Mouse (Mus musculus): Measurements from ENCODE around the gene Fam160b1. TPM values are rescaled to one million over a fixed set of nuclear protein-coding genes. Genes with fewer than 3 reads are reported as not detected.

The Fam160b1 gene
- polyA plus RNA-seq, 1 experiment from 2014 or later, result 14.1 TPM

GRCm38 (mm10) chr19:57355451-57356251 lies 4.8 kb upstream of the Fam160b1 start:
- no peak overlapping the region for H3K9ac ChIP-seq (ENCODE audit: low read length)
- no peaks in the 10 kb centered on the region for H3K9me3 ChIP-seq (ENCODE audit: control insufficient read depth, low read length)
- no peak overlapping the region for H3K4me3 ChIP-seq (ENCODE audit: low read depth, low read length)
- H3K27ac ChIP-seq (ENCODE audit: low read depth, low read length), result no peak overlapping the region
- no peaks in the 10 kb centered on the region for H3K36me3 ChIP-seq (ENCODE audit: control insufficient read depth, insufficient read depth, low read length)
- no peak overlapping the region for H3K4me2 ChIP-seq
- DNase-seq (ENCODE audit: low spot score, missing footprints) (no peak), ATAC-seq (ENCODE audit: low FRiP score) (no peak)
- 87% methylated on average over 16 of the region's 16 CpGs for WGBS
- peaks cover 5% of the 10 kb centered on the region; the same call in 1 of the 2 replicates for H3K4me1 ChIP-seq (ENCODE audit: control insufficient read depth, insufficient read depth, low read length)
- no peaks in the 10 kb centered on the region for H3K27me3 ChIP-seq (ENCODE audit: control insufficient read depth, insufficient read depth, low read length)

- H3K27me3 ChIP-seq (ENCODE audit: control insufficient read depth, insufficient read depth, low read length), result no peaks in the 10 kb centered on the region
- ATAC-seq (ENCODE audit: low FRiP score) (no peak), DNase-seq (ENCODE audit: low spot score, missing footprints) (no peak)
- H3K4me1 ChIP-seq (ENCODE audit: control insufficient read depth, insufficient read depth, low read length), result peaks cover 5% of the 10 kb centered on the region; the same call in 1 of the 2 replicates
- no peak overlapping the region for H3K4me2 ChIP-seq
- no peak overlapping the region for H3K4me3 ChIP-seq (ENCODE audit: low read depth, low read length)
- H3K36me3 ChIP-seq (ENCODE audit: control insufficient read depth, insufficient read depth, low read length), result no peaks in the 10 kb centered on the region
- no peaks in the 10 kb centered on the region for H3K9me3 ChIP-seq (ENCODE audit: control insufficient read depth, low read length)
- no peak overlapping the region for H3K27ac ChIP-seq (ENCODE audit: low read depth, low read length)
- no peak overlapping the region for H3K9ac ChIP-seq (ENCODE audit: low read length)
- 86% methylated on average over 7 of the region's 7 CpGs for WGBS
Observed at GRCm38 (mm10) chr19:57356273-57356672, 4.2 kb upstream of the Fam160b1 start.

- ATAC-seq (ENCODE audit: low FRiP score) (no peak), DNase-seq (ENCODE audit: low spot score, missing footprints) (no peak)
- Histone ChIP-seq H3K9ac (ENCODE audit: low read length) (no peak overlapping the region), H3K4me3 (ENCODE audit: low read depth, low read length) (no peak overlapping the region), H3K27me3 (ENCODE audit: control insufficient read depth, insufficient read depth, low read length) (no peaks in the 10 kb centered on the region), H3K4me1 (ENCODE audit: control insufficient read depth, insufficient read depth, low read length) (peaks cover 5% of the 10 kb centered on the region; the same call in 1 of the 2 replicates), H3K9me3 (ENCODE audit: control insufficient read depth, low read length) (no peaks in the 10 kb centered on the region), H3K36me3 (ENCODE audit: control insufficient read depth, insufficient read depth, low read length) (no peaks in the 10 kb centered on the region), H3K27ac (ENCODE audit: low read depth, low read length) (no peak overlapping the region), H3K4me2 (no peak overlapping the region)
- 86% methylated on average over 6 of the region's 6 CpGs for WGBS
Observed at GRCm38 (mm10) chr19:57357244-57357643, 3.2 kb upstream of the Fam160b1 start.

GRCm38 (mm10) chr19:57357811-57358210 lies 2.7 kb upstream of the Fam160b1 start:
- ATAC-seq (ENCODE audit: low FRiP score) (no peak), DNase-seq (ENCODE audit: low spot score, missing footprints) (no peak)
- Histone ChIP-seq H3K9me3 (ENCODE audit: control insufficient read depth, low read length) (no peaks in the 10 kb centered on the region), H3K36me3 (ENCODE audit: control insufficient read depth, insufficient read depth, low read length) (no peaks in the 10 kb centered on the region), H3K27ac (ENCODE audit: low read depth, low read length) (no peak overlapping the region), H3K9ac (ENCODE audit: low read length) (no peak overlapping the region), H3K4me1 (ENCODE audit: control insufficient read depth, insufficient read depth, low read length) (peaks cover 9% of the 10 kb centered on the region), H3K27me3 (ENCODE audit: control insufficient read depth, insufficient read depth, low read length) (no peaks in the 10 kb centered on the region), H3K4me2 (no peak overlapping the region), H3K4me3 (ENCODE audit: low read depth, low read length) (no peak overlapping the region)
- WGBS, result 94% methylated on average over 5 of the region's 5 CpGs

- WGBS, result 79% methylated on average over 12 of the region's 12 CpGs
- Histone ChIP-seq H3K4me2 (no peak overlapping the region), H3K27ac (ENCODE audit: low read depth, low read length) (no peak overlapping the region), H3K9me3 (ENCODE audit: control insufficient read depth, low read length) (no peaks in the 10 kb centered on the region), H3K27me3 (ENCODE audit: control insufficient read depth, insufficient read depth, low read length) (no peaks in the 10 kb centered on the region), H3K4me3 (ENCODE audit: low read depth, low read length) (no peak overlapping the region), H3K9ac (ENCODE audit: low read length) (no peak overlapping the region), H3K36me3 (ENCODE audit: control insufficient read depth, insufficient read depth, low read length) (no peaks in the 10 kb centered on the region), H3K4me1 (ENCODE audit: control insufficient read depth, insufficient read depth, low read length) (peaks cover 14% of the 10 kb centered on the region)
- ATAC-seq (ENCODE audit: low FRiP score) (no peak), DNase-seq (ENCODE audit: low spot score, missing footprints) (no peak)
Observed at GRCm38 (mm10) chr19:57358322-57358721, 2.2 kb upstream of the Fam160b1 start.

- no peaks in the 10 kb centered on the region for H3K27me3 ChIP-seq (ENCODE audit: control insufficient read depth, insufficient read depth, low read length)
- no peaks in the 10 kb centered on the region for H3K36me3 ChIP-seq (ENCODE audit: control insufficient read depth, insufficient read depth, low read length)
- 95% methylated on average over 20 of the region's 20 CpGs for WGBS
- DNase-seq (ENCODE audit: low spot score, missing footprints) (no peak), ATAC-seq (ENCODE audit: low FRiP score) (no peak)
- H3K9me3 ChIP-seq (ENCODE audit: control insufficient read depth, low read length), result no peaks in the 10 kb centered on the region
- peaks cover 14% of the 10 kb centered on the region for H3K4me1 ChIP-seq (ENCODE audit: control insufficient read depth, insufficient read depth, low read length)
- no peak overlapping the region for H3K27ac ChIP-seq (ENCODE audit: low read depth, low read length)
- no peak overlapping the region for H3K4me3 ChIP-seq (ENCODE audit: low read depth, low read length)
- H3K4me2 ChIP-seq, result no peak overlapping the region
- no peak overlapping the region for H3K9ac ChIP-seq (ENCODE audit: low read length)
Observed at GRCm38 (mm10) chr19:57358836-57359598, 1.5 kb upstream of the Fam160b1 start.

GRCm38 (mm10) chr19:57359701-57360326 lies 666 bp upstream of the Fam160b1 start:
- peaks cover 22% of the 10 kb centered on the region for H3K4me1 ChIP-seq (ENCODE audit: control insufficient read depth, insufficient read depth, low read length)
- H3K27ac ChIP-seq (ENCODE audit: low read depth, low read length), result no peak overlapping the region; the same call in 1 of the 2 replicates
- no peak for ATAC-seq (ENCODE audit: low FRiP score)

GRCm38 (mm10) chr19:57361131-57361938 lies 855 bp downstream of the Fam160b1 start:
- Histone ChIP-seq H3K4me3 (ENCODE audit: low read depth, low read length) (peak overlapping the region; percentile 78), H3K27ac (ENCODE audit: low read depth, low read length) (peak overlapping the region; percentile 89), H3K36me3 (ENCODE audit: control insufficient read depth, insufficient read depth, low read length) (no peaks in the 10 kb centered on the region), H3K9ac (ENCODE audit: low read length) (peak overlapping the region; percentile 97), H3K4me1 (ENCODE audit: control insufficient read depth, insufficient read depth, low read length) (peaks cover 37% of the 10 kb centered on the region), H3K4me2 (peak overlapping the region; percentile 56), H3K27me3 (ENCODE audit: control insufficient read depth, insufficient read depth, low read length) (no peaks in the 10 kb centered on the region), H3K9me3 (ENCODE audit: control insufficient read depth, low read length) (no peaks in the 10 kb centered on the region)
- peak; percentile 96 for DNase-seq (ENCODE audit: low spot score, missing footprints)
- peak; percentile 28 for ATAC-seq (ENCODE audit: low FRiP score)
- under 1% methylated on average over 66 of the region's 78 CpGs for WGBS

More at GRCm38 (mm10) chr19:57359701-57360326, 666 bp upstream of the Fam160b1 start:
- peak overlapping the region; percentile 56 for H3K4me2 ChIP-seq
- 55% methylated on average over 10 of the region's 10 CpGs for whole genome bisulfite sequencing
- H3K36me3 ChIP-seq (ENCODE audit: control insufficient read depth, insufficient read depth, low read length), result no peaks in the 10 kb centered on the region
- peak overlapping the region; percentile 78 for H3K4me3 ChIP-seq (ENCODE audit: low read depth, low read length)
- H3K9me3 ChIP-seq (ENCODE audit: control insufficient read depth, low read length), result no peaks in the 10 kb centered on the region
- DNase-seq (ENCODE audit: low spot score, missing footprints), result no peak
- H3K27me3 ChIP-seq (ENCODE audit: control insufficient read depth, insufficient read depth, low read length), result no peaks in the 10 kb centered on the region
- H3K9ac ChIP-seq (ENCODE audit: low read length), result peak overlapping the region; percentile 28; the same call in 1 of the 2 replicates

All from midbrain, embryonic 11.5 days (tissue).